Mouse (Mus musculus) MEL (cell line): ENCODE measurements around the gene Cort.

ENCODE experiments used
- CHD1 ChIP-seq: IDR thresholded peaks from 2 replicates; pipeline ENCODE4 v1.6.1; 2012; ENCODE audit warnings: low read depth, mild to moderate bottlenecking, inconsistent platforms, low read length, improper control_type of control experiment
- CTCF ChIP-seq, 3 experiments: IDR thresholded peaks in 2 of 3; conservative IDR thresholded peaks in 1 of 3; 2 replicates each; pipeline ENCODE4 v1.5.1; 2011 to 2012; ENCODE audit warnings: low read length in 3 of 3, low read depth in 2 of 3, mild to moderate bottlenecking in 2 of 3, improper control_type of control experiment in 1 of 3, inconsistent platforms in 1 of 3, mixed read lengths in 1 of 3, moderate library complexity in 1 of 3; ENCODE audit not compliant: control insufficient read depth in 1 of 3, insufficient read depth in 1 of 3, poor library complexity in 1 of 3, severe bottlenecking in 1 of 3
- HCFC1 ChIP-seq: IDR thresholded peaks from 2 replicates; pipeline ENCODE4 v1.6.1; 2012; ENCODE audit warnings: low read depth, mild to moderate bottlenecking, inconsistent platforms, low read length, improper control_type of control experiment, moderate library complexity
- MAFK ChIP-seq: IDR thresholded peaks from 2 replicates; pipeline ENCODE4 v1.6.1; 2011; ENCODE audit warnings: low read depth, mild to moderate bottlenecking, low read length, improper control_type of control experiment, borderline replicate concordance
- POLR2A ChIP-seq, 2 experiments: IDR thresholded peaks; 2 replicates each; pipeline ENCODE4 v1.6.1; 2011 to 2012; ENCODE audit warnings: low read length in 2 of 2, mild to moderate bottlenecking in 2 of 2, control low read depth in 1 of 2, improper control_type of control experiment in 1 of 2, low read depth in 1 of 2, moderate library complexity in 1 of 2; ENCODE audit not compliant: control insufficient read depth in 1 of 2, insufficient read depth in 1 of 2, poor library complexity in 1 of 2
- TAL1 ChIP-seq: IDR thresholded peaks from 2 replicates; pipeline ENCODE4 v1.6.1; 2012; ENCODE audit warnings: mild to moderate bottlenecking, inconsistent platforms, low read length, moderate library complexity, mixed read lengths

- no peak for TF ChIP-seq HCFC1
- TF ChIP-seq POLR2A (IDR thresholded peaks at IDR 0.05; ENCODE audit: control insufficient read depth in 1 of 2, insufficient read depth in 1 of 2, low read depth in 1 of 2, low read length in 2 of 2, poor library complexity in 1 of 2), result no peak
- TF ChIP-seq TAL1, result no peak
- TF ChIP-seq CHD1, result no peak
- no peak for TF ChIP-seq CTCF (IDR thresholded peaks at IDR 0.05 in 2 of 3, conservative IDR thresholded peaks at IDR 0.05 in 1 of 3; ENCODE audit: control insufficient read depth in 1 of 3, insufficient read depth in 1 of 3, low read depth in 2 of 3, low read length in 3 of 3, poor library complexity in 1 of 3, severe bottlenecking in 1 of 3)
- TF ChIP-seq MAFK, result no peak
Measured at GRCm38 (mm10) chr4:149157415-149157973, 30.9 kb upstream of the Cort start.
